Mouse (Mus musculus) heart, postnatal 36 days (tissue): ENCODE measurements at regions not wholly inside any gene's neighbourhood (a gene's known extent, or its start where the extent isn't known, plus 50 kb on each side); places are given as distances from the start of the nearest gene placed in this dataset.
A peak's percentile ranks its signal among the peaks of the same experiment; 100 is the strongest.

Experiments used
- DNase-seq, 2 experiments: peaks; one replicate each; pipeline ENCODE4 v3.0.0; 2021 to 2022
- intact Hi-C: fragments of 180-260 bp; cut with DNase I; formaldehyde crosslinking; loops from one replicate; pipeline ENCODE4 v1.15.1; 2025

GRCm38 (mm10) chr17:81189996-81190395 lies 125.1 kb upstream of the Thumpd2 start:
- DNase-seq, result peak; percentile 24 to 37
- intact Hi-C loops, result loop anchor here (5.0 to 10.0 kb wide), 4 partner anchors 285 to 1812 kb away; no protein-coding TSS in a partner anchor

- DNase-seq, result no peak
- intact Hi-C loops, result no loop called here
Observed at GRCm38 (mm10) chr17:81185685-81186084, 120.8 kb upstream of the Thumpd2 start.

DNA sequence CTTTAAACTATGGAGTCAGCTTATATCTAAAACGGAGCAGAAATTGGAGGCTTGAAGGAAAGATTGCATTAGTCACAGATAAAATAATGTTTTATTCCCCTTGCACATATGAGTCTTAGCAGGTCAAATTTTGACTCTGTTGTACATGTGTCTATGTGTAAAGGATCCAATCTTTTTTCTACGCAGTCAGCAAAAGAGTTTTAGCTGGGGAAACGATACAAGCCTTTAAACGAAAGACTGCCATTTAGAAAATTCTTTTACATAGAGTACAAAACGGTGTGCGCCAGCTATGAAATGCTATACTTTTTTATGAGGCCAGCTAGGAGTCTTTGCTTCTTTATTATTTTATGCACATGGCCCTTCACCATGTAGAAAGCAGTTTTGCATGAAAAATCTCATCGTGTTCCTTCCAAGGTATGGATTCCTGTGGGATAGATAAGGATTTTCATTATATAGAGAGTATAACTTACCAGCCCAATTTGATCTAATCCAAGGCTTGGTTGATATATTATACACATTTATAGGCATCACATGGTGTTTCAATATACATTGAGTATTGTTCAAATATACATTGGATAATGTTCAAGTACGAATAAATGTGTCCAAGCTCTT lies 116.0 kb upstream of the Thumpd2 start:
- DNase-seq, result no peak
- intact Hi-C loops, result no loop called here

GRCm38 (mm10) chr17:81176306-81176705 lies 111.4 kb upstream of the Thumpd2 start:
- no peak for DNase-seq
- intact Hi-C loops, result no loop called here

DNA sequence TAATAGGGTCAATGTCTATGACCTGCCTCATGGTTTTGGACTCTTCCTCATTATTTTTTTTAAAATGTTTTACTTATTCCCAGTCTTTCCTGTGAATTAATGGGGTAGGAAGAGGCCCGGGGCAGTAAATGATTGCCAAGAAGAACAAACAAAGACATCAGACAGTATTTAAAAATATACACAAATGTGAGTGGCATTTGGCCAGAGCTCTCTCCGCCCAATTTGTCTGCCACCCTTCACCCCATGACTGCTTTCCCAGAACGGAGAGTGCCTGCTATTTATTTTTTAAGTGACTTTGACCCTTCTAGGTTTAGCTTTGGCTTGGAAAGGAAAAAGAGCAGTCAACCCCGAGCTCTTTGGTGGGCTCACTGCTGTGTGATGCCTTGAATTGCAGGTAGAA lies 111.0 kb upstream of the Thumpd2 start:
- intact Hi-C loops, result no loop called here
- DNase-seq, result no peak

DNA sequence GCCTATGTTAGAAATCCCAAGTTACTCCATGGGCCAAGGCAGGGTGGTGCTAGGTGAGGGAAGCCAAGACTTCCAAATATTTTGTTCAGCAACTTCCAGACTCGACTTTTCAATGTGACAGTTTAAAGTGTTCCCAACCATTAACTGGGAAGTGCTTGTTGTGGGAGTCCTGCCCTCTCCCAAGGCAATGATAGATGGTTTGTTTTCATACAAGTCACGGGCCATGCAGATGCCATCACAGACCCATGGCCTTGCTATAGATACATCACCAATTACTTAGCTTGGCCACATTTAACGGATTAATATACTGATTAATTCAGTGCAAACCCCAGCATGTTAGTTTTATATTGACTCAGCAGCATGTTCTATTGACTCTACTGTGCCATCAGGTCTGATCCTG lies 108.1 kb upstream of the Thumpd2 start:
- intact Hi-C loops, result no loop called here
- no peak for DNase-seq

DNA sequence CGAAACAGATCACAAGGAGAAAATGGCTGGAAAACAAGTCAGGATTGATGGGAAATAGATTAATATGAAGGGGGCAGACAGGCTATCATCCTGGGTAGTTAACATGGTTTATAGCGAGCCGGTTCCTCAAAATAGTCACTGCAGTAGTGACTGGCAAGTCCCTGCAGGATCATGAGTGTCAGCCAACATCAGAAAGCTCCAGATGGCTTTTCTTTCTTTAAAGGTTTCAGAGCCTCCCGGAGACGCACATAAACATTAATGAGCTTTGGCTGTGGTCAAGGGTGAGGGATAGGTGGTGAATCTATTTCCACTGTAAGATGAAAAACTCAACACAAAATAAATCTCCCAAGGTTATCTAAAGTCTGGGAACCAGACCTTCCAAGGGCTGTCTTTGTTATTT lies 104.2 kb upstream of the Thumpd2 start:
- intact Hi-C loops, result no loop called here
- no peak for DNase-seq

DNA sequence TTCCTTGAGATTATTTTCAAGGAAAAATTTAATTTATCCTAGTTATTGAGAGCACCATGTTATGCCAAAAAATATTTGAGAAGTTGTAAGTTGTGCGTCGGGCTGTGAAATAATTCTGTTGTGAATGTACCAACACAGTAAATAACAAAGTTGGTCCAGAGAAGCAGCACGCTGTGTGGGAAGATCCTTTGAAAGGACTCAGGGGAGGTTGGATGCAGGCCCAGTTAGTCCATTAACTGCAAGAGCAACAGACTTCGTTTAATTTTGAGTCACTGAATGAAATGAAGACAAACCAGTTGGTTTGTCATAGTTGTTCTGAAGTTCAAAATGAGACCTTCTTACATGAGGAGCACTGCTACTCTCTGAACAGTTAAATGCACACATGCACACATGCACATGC lies 85.8 kb upstream of the Thumpd2 start:
- intact Hi-C loops, result no loop called here
- no peak for DNase-seq

- DNase-seq, result no peak
- intact Hi-C loops, result no loop called here
Observed at GRCm38 (mm10) chr17:81134702-81135101, 69.8 kb upstream of the Thumpd2 start.

DNA sequence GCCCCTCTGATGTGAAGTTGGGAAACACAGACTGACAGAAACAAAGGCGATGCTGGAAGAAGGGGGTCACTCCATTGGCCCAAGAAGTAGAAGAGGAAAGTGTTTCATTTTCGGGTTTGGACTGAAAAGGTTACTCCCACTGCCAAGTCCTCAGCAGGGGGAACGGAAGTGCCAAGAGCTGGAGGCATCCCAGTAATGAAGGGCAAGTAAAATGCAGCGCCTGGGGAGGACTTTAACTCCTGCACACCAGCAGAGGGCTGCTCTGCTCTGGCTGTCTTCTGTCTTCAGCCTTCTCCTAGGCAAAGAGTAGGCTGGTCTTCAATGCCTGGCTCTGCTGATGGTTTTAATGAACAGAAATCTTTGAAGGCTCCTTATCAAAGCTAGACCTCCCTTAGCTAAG lies 68.3 kb upstream of the Thumpd2 start:
- intact Hi-C loops, result no loop called here
- DNase-seq, result no peak
